Mouse (Mus musculus) MEL (cell line): ENCODE results near the gene Garnl3.
A peak's percentile ranks its signal among the peaks of the same experiment; 100 is the strongest.

Source experiments
- CTCF ChIP-seq, 3 experiments: IDR thresholded peaks in 2 of 3; conservative IDR thresholded peaks in 1 of 3; 2 replicates each; pipeline ENCODE4 v1.5.1; 2011 to 2012; ENCODE audit warnings: low read length in 3 of 3, low read depth in 2 of 3, mild to moderate bottlenecking in 2 of 3, improper control_type of control experiment in 1 of 3, inconsistent platforms in 1 of 3, mixed read lengths in 1 of 3, moderate library complexity in 1 of 3; ENCODE audit not compliant: control insufficient read depth in 1 of 3, insufficient read depth in 1 of 3, poor library complexity in 1 of 3, severe bottlenecking in 1 of 3
- GATA1 ChIP-seq: IDR thresholded peaks from 2 replicates; pipeline ENCODE4 v1.6.1; 2011; ENCODE audit warnings: low read depth, low read length, improper control_type of control experiment
- JUND ChIP-seq: IDR thresholded peaks from 2 replicates; pipeline ENCODE4 v1.6.1; 2011; ENCODE audit warnings: low read depth, mild to moderate bottlenecking, improper control_type of control experiment, low read length
- KAT2A ChIP-seq: conservative IDR thresholded peaks from 2 replicates; pipeline ENCODE4 v1.6.1; 2012; ENCODE audit warnings: low read depth, low read length, improper control_type of control experiment, inconsistent platforms
- MAFK ChIP-seq: IDR thresholded peaks from 2 replicates; pipeline ENCODE4 v1.6.1; 2011; ENCODE audit warnings: low read depth, mild to moderate bottlenecking, low read length, improper control_type of control experiment, borderline replicate concordance
- MAX ChIP-seq: IDR thresholded peaks from 2 replicates; pipeline ENCODE4 v1.6.1; 2011; ENCODE audit warnings: low read length, improper control_type of control experiment
- MAZ ChIP-seq: IDR thresholded peaks from 2 replicates; pipeline ENCODE4 v1.6.1; 2012; ENCODE audit warnings: low read depth, mild to moderate bottlenecking, inconsistent platforms, low read length, improper control_type of control experiment
- MYC ChIP-seq: IDR thresholded peaks from 2 replicates; pipeline ENCODE4 v1.6.1; 2011; ENCODE audit warnings: low read depth, mild to moderate bottlenecking, low read length, improper control_type of control experiment, moderate library complexity
- NELFE ChIP-seq: IDR thresholded peaks from 2 replicates; pipeline ENCODE4 v1.6.1; 2011; ENCODE audit warnings: low read depth, low read length, improper control_type of control experiment
- NRF1 ChIP-seq: IDR thresholded peaks from 2 replicates; pipeline ENCODE4 v1.6.1; 2014; ENCODE audit warnings: low read depth, mild to moderate bottlenecking, inconsistent platforms, low read length, improper control_type of control experiment, moderate library complexity; ENCODE audit not compliant: poor library complexity, insufficient read depth, severe bottlenecking
- POLR2A ChIP-seq, 2 experiments: IDR thresholded peaks; 2 replicates each; pipeline ENCODE4 v1.6.1; 2011 to 2012; ENCODE audit warnings: low read length in 2 of 2, mild to moderate bottlenecking in 2 of 2, control low read depth in 1 of 2, improper control_type of control experiment in 1 of 2, low read depth in 1 of 2, moderate library complexity in 1 of 2; ENCODE audit not compliant: control insufficient read depth in 1 of 2, insufficient read depth in 1 of 2, poor library complexity in 1 of 2
- POLR2AphosphoS5 ChIP-seq: IDR thresholded peaks from 2 replicates; pipeline ENCODE4 v1.6.1; 2012; ENCODE audit warnings: low read depth, borderline replicate concordance, mild to moderate bottlenecking, inconsistent platforms, low read length, moderate library complexity, mixed read lengths
- TCF12 ChIP-seq: IDR thresholded peaks from 2 replicates; pipeline ENCODE4 v1.6.1; 2014; ENCODE audit warnings: low read depth, mild to moderate bottlenecking, inconsistent platforms, low read length, improper control_type of control experiment, moderate library complexity
- ZC3H11A ChIP-seq: IDR thresholded peaks from 2 replicates; pipeline ENCODE4 v1.6.1; 2012; ENCODE audit warnings: low read depth, mild to moderate bottlenecking, inconsistent platforms, low read length, improper control_type of control experiment

- TF ChIP-seq MAX: no peak
- no peak for TF ChIP-seq TCF12
- peak; percentile 87 for TF ChIP-seq ZC3H11A
- TF ChIP-seq KAT2A: no peak
- no peak for TF ChIP-seq MAZ
- no peak for TF ChIP-seq JUND
- no peak for TF ChIP-seq MYC
- TF ChIP-seq POLR2AphosphoS5: no peak
- peak; percentile 80 to 97 (median 96) for TF ChIP-seq CTCF (IDR thresholded peaks at IDR 0.05 in 2 of 3, conservative IDR thresholded peaks at IDR 0.05 in 1 of 3; ENCODE audit: control insufficient read depth in 1 of 3, insufficient read depth in 1 of 3, low read depth in 2 of 3, low read length in 3 of 3, poor library complexity in 1 of 3, severe bottlenecking in 1 of 3)
- no peak for TF ChIP-seq GATA1
- no peak for TF ChIP-seq MAFK
- no peak for TF ChIP-seq NELFE
- TF ChIP-seq POLR2A (IDR thresholded peaks at IDR 0.05; ENCODE audit: control insufficient read depth in 1 of 2, insufficient read depth in 1 of 2, low read depth in 1 of 2, low read length in 2 of 2, poor library complexity in 1 of 2): no peak
- TF ChIP-seq NRF1: no peak
Measured at GRCm38 (mm10) chr2:33154751-33155372, 23.4 kb upstream of the Garnl3 start.
